Mouse (Mus musculus) neural tube, embryonic 14.5 days (tissue): Measurements from ENCODE around the gene Msh6. TPM values are rescaled to one million over a fixed set of nuclear protein-coding genes. Genes with fewer than 3 reads are reported as not detected.
"Not testable (repeated sequence)": the region's sequence is repeated elsewhere in the genome, so short reads cannot be mapped to it uniquely, and the experiment has no call there.

ENCODE experiments used
- ATAC-seq: fragments of 200-750 bp; cut with Nextera tagmentation; 2 replicates; pipeline ENCODE4 v1.8.0; 2017; ENCODE audit warnings: low read depth, mild to moderate bottlenecking, moderate TSS enrichment, moderate library complexity
- H3K27ac ChIP-seq: fragments of 300-500 bp; sonication (generic); 2 replicates; pipeline ENCODE4 v1.5.1; 2014; ENCODE audit warnings: low read depth, mild to moderate bottlenecking, control low read depth, low read length, moderate library complexity, mixed read lengths
- H3K27me3 ChIP-seq: fragments of 300-500 bp; sonication (generic); 2 replicates; pipeline ENCODE4 v1.6.1; 2014; ENCODE audit warnings: low read length; ENCODE audit not compliant: control insufficient read depth, insufficient read depth
- H3K36me3 ChIP-seq: fragments of 300-500 bp; sonication (generic); 2 replicates; pipeline ENCODE4 v1.6.1; 2014; ENCODE audit warnings: low read length, mixed read lengths; ENCODE audit not compliant: control insufficient read depth, insufficient read depth
- H3K4me1 ChIP-seq: fragments of 300-500 bp; sonication (generic); 2 replicates; pipeline ENCODE4 v1.6.1; 2014; ENCODE audit warnings: low read length; ENCODE audit not compliant: control insufficient read depth, insufficient read depth
- H3K4me2 ChIP-seq: fragments of 300-500 bp; sonication (generic); 2 replicates; pipeline ENCODE4 v1.6.1; 2014; ENCODE audit warnings: mild to moderate bottlenecking, low read depth, low read length, control low read depth
- H3K4me3 ChIP-seq: fragments of 300-500 bp; sonication (generic); 2 replicates; pipeline ENCODE4 v1.5.1; 2014; ENCODE audit warnings: low read depth, low read length, control low read depth, mixed read lengths
- H3K9ac ChIP-seq: fragments of 300-500 bp; sonication (generic); replicated peaks from 2 replicates; pipeline ENCODE4 v1.6.1; 2014; ENCODE audit warnings: low read depth, mild to moderate bottlenecking, control low read depth, low read length, mixed read lengths
- H3K9me3 ChIP-seq: fragments of 300-500 bp; sonication (generic); 2 replicates; pipeline ENCODE4 v1.6.1; 2016; ENCODE audit warnings: low read length; ENCODE audit not compliant: control insufficient read depth
- whole genome bisulfite sequencing: fragments of 180-500 bp; shearing (Covaris S2); extraction: QIAGEN DNeasy Blood & Tissue Kit; methylation state at CpG from one replicate; pipeline ENCODE4 v1.1.7; 2014; 5-methylcytosine and 5-hydroxymethylcytosine counted together
- polyA plus RNA-seq: library from polyadenylated mRNA; unstranded; fragments of >200 nt; fragmentation: Nextera tagmentation; extraction: Ambion mirVana; gene quantifications from 2 replicates; pipeline ENCODE4 v1.2.1, GENCODE M21; 2014

Msh6 gene
- polyA plus RNA-seq, 1 experiment from 2014 or later: 28.1 TPM

- H3K9ac ChIP-seq: no peak overlapping the region
- ATAC-seq: no peak
- peaks cover 61% of the 10 kb centered on the region for H3K36me3 ChIP-seq
- 86% methylated on average over 1 of the region's 1 CpGs for WGBS
- H3K27ac ChIP-seq: no peak overlapping the region
- H3K27me3 ChIP-seq: no peaks in the 10 kb centered on the region
- no peak overlapping the region for H3K4me2 ChIP-seq
- no peaks in the 10 kb centered on the region for H3K9me3 ChIP-seq
- no peak overlapping the region for H3K4me3 ChIP-seq
- H3K4me1 ChIP-seq: no peaks in the 10 kb centered on the region
These were observed 18.5 kb downstream of the Msh6 start for GRCm38 (mm10) chr17:87993338-87993737.

DNA sequence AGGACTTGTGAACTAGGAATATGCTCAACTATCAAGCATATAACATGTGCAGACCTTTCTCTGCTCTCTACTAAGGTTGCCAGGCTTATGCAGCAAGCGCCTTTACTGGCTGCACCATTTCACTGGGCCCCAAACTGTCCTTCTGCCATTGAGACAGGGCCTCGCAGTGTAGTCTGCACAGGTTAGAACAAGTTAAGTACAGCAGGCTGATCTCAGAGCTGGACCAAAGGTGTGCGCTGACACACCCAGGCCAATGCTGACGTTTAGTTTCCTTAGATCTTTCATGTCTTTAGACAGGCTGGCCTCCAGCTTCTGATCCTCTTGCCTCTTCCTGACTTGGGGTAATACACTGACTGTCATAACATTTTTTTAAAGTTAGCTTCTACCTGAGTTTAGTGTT, 22.9 kb downstream of the Msh6 start:
- 94% methylated on average over 4 of the region's 4 CpGs for WGBS
- Histone ChIP-seq H3K27ac (no peak overlapping the region), H3K27me3 (no peaks in the 10 kb centered on the region), H3K9ac (no peak overlapping the region), H3K4me2 (no peak overlapping the region), H3K9me3 (no peaks in the 10 kb centered on the region), H3K4me3 (no peak overlapping the region), H3K4me1 (no peaks in the 10 kb centered on the region), H3K36me3 (peaks cover 68% of the 10 kb centered on the region)
- no peak for ATAC-seq

GRCm38 (mm10) chr17:88004892-88005291, 30.0 kb downstream of the Msh6 start:
- no peak for ATAC-seq
- Histone ChIP-seq H3K4me3 (no peak overlapping the region), H3K4me2 (no peak overlapping the region), H3K36me3 (peaks cover 51% of the 10 kb centered on the region), H3K27ac (no peak overlapping the region), H3K9ac (no peak overlapping the region), H3K4me1 (no peaks in the 10 kb centered on the region), H3K9me3 (no peaks in the 10 kb centered on the region), H3K27me3 (no peaks in the 10 kb centered on the region)
- WGBS: 100% methylated on average over 1 of the region's 1 CpGs

- Histone ChIP-seq H3K9ac (no peak overlapping the region), H3K4me2 (no peak overlapping the region), H3K36me3 (peaks cover 50% of the 10 kb centered on the region), H3K4me1 (no peaks in the 10 kb centered on the region), H3K9me3 (no peaks in the 10 kb centered on the region), H3K4me3 (no peak overlapping the region), H3K27me3 (no peaks in the 10 kb centered on the region), H3K27ac (no peak overlapping the region)
- WGBS: 91% methylated on average over 8 of the region's 8 CpGs
- ATAC-seq: no peak
These were observed 32.1 kb downstream of the Msh6 start for GRCm38 (mm10) chr17:88006956-88007355.

DNA sequence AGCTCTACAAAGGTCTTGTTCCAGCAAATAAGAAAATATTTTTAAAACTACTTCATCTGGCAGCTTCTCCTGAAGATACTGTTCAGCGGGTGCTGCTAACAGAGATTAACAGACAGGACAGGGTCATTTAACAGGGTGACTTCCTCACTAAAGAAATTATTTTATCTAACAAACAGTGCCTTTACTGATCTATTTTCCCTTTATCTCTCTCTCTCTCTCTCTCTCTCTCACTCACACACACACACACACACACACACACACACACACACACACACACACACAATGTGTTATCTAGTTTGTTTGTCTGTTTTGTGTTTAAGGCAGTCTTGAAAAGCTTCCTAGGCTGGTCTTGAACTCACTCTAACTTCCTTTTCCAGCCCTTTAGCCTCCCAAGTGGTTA, 39.6 kb downstream of the Msh6 start:
- no peak overlapping the region for H3K4me2 ChIP-seq
- no peaks in the 10 kb centered on the region for H3K27me3 ChIP-seq
- no peak overlapping the region for H3K27ac ChIP-seq
- H3K36me3 ChIP-seq: peaks cover 27% of the 10 kb centered on the region
- no peaks in the 10 kb centered on the region for H3K4me1 ChIP-seq
- no peak overlapping the region for H3K9ac ChIP-seq
- no peaks in the 10 kb centered on the region for H3K9me3 ChIP-seq
- no peak for ATAC-seq
- WGBS: 79% methylated on average over 1 of the region's 1 CpGs
- no peak overlapping the region for H3K4me3 ChIP-seq

DNA sequence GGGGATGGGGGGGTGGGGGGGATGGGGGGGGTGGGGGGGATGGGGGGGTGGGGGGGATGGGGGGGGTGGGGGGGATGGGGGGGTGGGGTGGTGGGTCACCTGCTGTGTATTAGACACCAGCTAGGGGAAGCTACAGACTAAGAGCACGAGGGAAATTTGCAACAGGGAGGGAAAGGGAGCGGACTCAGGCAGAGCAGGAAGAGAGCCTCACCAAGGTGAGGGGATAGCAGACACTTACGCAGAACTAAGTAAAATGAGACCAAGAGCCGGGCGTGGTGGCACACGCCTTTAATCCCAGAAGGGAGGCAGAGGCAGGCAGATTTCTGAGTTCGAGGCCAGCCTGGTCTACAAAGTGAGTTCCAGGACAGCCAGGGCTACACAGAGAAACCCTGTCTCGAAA, 41.2 kb downstream of the Msh6 start:
- H3K4me1 ChIP-seq, H3K4me2 ChIP-seq, H3K9me3 ChIP-seq, H3K9ac ChIP-seq, H3K27ac ChIP-seq, H3K27me3 ChIP-seq, ATAC-seq, H3K4me3 ChIP-seq: not testable (repeated sequence)
- H3K36me3 ChIP-seq: peaks cover 17% of the 10 kb centered on the region
- WGBS: 95% methylated on average over 8 of the region's 8 CpGs

DNA sequence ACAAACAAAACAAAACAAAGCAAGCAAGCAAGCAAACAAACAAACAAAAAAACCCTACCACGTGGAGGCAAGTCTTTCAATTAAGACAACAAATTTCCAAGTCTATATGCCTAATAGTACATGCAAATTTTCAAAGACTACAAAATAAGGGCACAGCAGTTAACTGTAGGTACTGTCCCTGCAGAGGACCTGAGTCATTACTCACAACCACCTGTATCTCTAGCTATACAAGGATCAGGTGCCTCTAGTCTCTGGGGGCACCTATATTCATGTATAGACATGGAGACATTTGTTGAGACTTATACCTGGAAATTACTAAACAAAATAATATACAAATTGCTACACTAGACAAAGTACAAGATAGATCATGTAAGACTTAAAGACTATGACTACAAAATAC, 49.1 kb downstream of the Msh6 start:
- no peak for ATAC-seq
- Histone ChIP-seq H3K4me2 (no peak overlapping the region), H3K27ac (no peak overlapping the region), H3K9ac (no peak overlapping the region), H3K9me3 (no peaks in the 10 kb centered on the region), H3K4me3 (no peak overlapping the region), H3K36me3 (no peaks in the 10 kb centered on the region), H3K4me1 (peaks cover 4% of the 10 kb centered on the region; the same call in 1 of the 2 replicates), H3K27me3 (no peaks in the 10 kb centered on the region)
- 97% methylated on average over 1 of the region's 1 CpGs for WGBS

DNA sequence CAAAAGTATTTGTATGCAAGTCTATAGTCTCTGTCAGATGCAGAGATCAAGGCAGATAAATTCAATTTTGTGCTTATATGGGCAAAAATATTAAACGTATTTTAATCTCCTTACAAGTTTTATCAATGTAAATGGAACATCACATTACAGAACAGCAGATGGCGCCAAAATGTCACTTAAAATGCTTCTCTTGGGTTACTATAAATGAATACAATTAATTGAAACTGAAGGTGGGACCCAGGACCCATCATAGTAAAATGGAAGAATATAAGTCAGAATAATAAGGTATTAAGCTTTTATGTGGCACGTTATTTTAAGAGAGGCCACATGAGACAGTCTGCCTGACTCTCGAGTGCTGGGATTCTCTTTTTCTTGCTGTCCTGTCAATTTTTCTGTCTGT, 50.4 kb downstream of the Msh6 start:
- no peak overlapping the region for H3K4me2 ChIP-seq
- no peak overlapping the region for H3K4me3 ChIP-seq
- H3K4me1 ChIP-seq: peaks cover 4% of the 10 kb centered on the region; the same call in 1 of the 2 replicates
- 47% methylated on average over 4 of the region's 4 CpGs for WGBS
- no peaks in the 10 kb centered on the region for H3K9me3 ChIP-seq
- no peaks in the 10 kb centered on the region for H3K27me3 ChIP-seq
- no peak overlapping the region for H3K9ac ChIP-seq
- H3K27ac ChIP-seq: no peak overlapping the region
- H3K36me3 ChIP-seq: no peaks in the 10 kb centered on the region
- no peak for ATAC-seq

GRCm38 (mm10) chr17:88029194-88029970, 54.5 kb downstream of the Msh6 start:
- H3K27me3 ChIP-seq: no peaks in the 10 kb centered on the region
- no peak overlapping the region for H3K27ac ChIP-seq
- H3K4me2 ChIP-seq: no peak overlapping the region
- no peak overlapping the region for H3K9ac ChIP-seq
- no peaks in the 10 kb centered on the region for H3K9me3 ChIP-seq
- peaks cover 8% of the 10 kb centered on the region; the same call in 1 of the 2 replicates for H3K4me1 ChIP-seq
- H3K4me3 ChIP-seq: no peak overlapping the region
- WGBS: 76% methylated on average over 17 of the region's 17 CpGs
- ATAC-seq: no peak
- H3K36me3 ChIP-seq: no peaks in the 10 kb centered on the region
